Mouse (Mus musculus) cortical plate, adult 2 months (tissue): ENCODE data around the gene Caskin2.

Experiments
- CTCF ChIP-seq: fragments of 200-500 bp; IDR thresholded peaks from 2 replicates; pipeline ENCODE4 v1.5.1; 2011; ENCODE audit warnings: mild to moderate bottlenecking, control low read depth, low read length; ENCODE audit not compliant: insufficient read depth; ENCODE audit errors: extremely low read depth
- POLR2A ChIP-seq: fragments of 200-500 bp; IDR thresholded peaks from 2 replicates; pipeline ENCODE4 v1.6.1; 2011; ENCODE audit warnings: mild to moderate bottlenecking, low read length, control low read depth; ENCODE audit not compliant: insufficient read depth; ENCODE audit errors: extremely low read depth

DNA sequence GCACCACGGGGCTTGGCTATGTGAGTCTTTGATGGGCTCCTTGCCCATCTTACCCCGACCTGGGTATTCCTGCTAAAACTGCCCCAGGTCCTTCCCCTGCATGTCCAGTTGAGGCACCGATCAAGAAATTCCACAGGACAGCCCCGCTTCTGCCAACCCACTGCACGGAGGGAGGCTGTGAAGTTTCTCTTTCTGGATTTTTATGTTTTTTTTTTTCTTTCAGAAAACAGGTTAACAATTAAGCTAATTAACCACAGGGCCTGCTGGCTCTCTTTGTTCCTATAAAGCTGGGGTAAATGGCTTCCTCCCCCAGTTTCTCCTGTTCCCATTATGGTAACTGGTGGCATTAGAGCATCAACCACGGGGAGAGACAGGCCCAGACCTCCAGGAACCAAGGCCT lies 20.6 kb upstream of the Caskin2 start:
- TF ChIP-seq POLR2A (no peak), CTCF (no peak)
